Mouse (Mus musculus) stomach, embryonic 16.5 days (tissue): Measurements from ENCODE around the gene Mboat2. TPM values are rescaled to one million over a fixed set of nuclear protein-coding genes. Genes with fewer than 3 reads are reported as not detected.

Experiments
- ATAC-seq: fragments of 200-750 bp; cut with Nextera tagmentation; 2 replicates; pipeline ENCODE4 v1.8.0; 2017; ENCODE audit warnings: moderate number of reproducible peaks, moderate TSS enrichment; ENCODE audit not compliant: insufficient read depth, low FRiP score
- H3K27ac ChIP-seq: fragments of 300-500 bp; sonication (generic); 2 replicates; pipeline ENCODE4 v1.5.1; 2014; ENCODE audit warnings: low read length
- H3K27me3 ChIP-seq: fragments of 300-500 bp; sonication (generic); 2 replicates; pipeline ENCODE4 v1.6.1; 2014; ENCODE audit warnings: low read length, control low read depth, mixed read lengths; ENCODE audit not compliant: control insufficient read depth, insufficient read depth
- H3K36me3 ChIP-seq: fragments of 300-500 bp; sonication (generic); 2 replicates; pipeline ENCODE4 v1.6.1; 2014; ENCODE audit warnings: low read length; ENCODE audit not compliant: control insufficient read depth, insufficient read depth
- H3K4me1 ChIP-seq: fragments of 300-500 bp; sonication (generic); 2 replicates; pipeline ENCODE4 v1.6.1; 2014; ENCODE audit warnings: low read length, control low read depth, mixed read lengths; ENCODE audit not compliant: control insufficient read depth, insufficient read depth
- H3K4me2 ChIP-seq: fragments of 300-500 bp; sonication (generic); 2 replicates; pipeline ENCODE4 v1.6.1; 2014; ENCODE audit warnings: low read depth, low read length, mixed read lengths
- H3K4me3 ChIP-seq: fragments of 300-500 bp; sonication (generic); replicated peaks from 2 replicates; pipeline ENCODE4 v1.5.1; 2014; ENCODE audit warnings: mild to moderate bottlenecking, low read length
- H3K9ac ChIP-seq: fragments of 300-500 bp; sonication (generic); 2 replicates; pipeline ENCODE4 v1.6.1; 2014; ENCODE audit warnings: low read length
- H3K9me3 ChIP-seq: fragments of 300-500 bp; sonication (generic); replicated peaks from 2 replicates; pipeline ENCODE4 v1.6.1; 2016; ENCODE audit warnings: low read length, control low read depth; ENCODE audit not compliant: control insufficient read depth
- WGBS: fragments of 180-500 bp; shearing (Covaris S2); extraction: QIAGEN DNeasy Blood & Tissue Kit; methylation state at CpG from one replicate; pipeline ENCODE4 v1.1.7; 2014; 5-methylcytosine and 5-hydroxymethylcytosine counted together
- polyA plus RNA-seq: library from polyadenylated mRNA; unstranded; fragments of >200 nt; fragmentation: Nextera tagmentation; extraction: Ambion mirVana; gene quantifications from 2 replicates; pipeline ENCODE4 v1.2.1, GENCODE M21; 2015

Mboat2 gene
- polyA plus RNA-seq, result 47.3 and 51.8 TPM in 2 replicates

DNA sequence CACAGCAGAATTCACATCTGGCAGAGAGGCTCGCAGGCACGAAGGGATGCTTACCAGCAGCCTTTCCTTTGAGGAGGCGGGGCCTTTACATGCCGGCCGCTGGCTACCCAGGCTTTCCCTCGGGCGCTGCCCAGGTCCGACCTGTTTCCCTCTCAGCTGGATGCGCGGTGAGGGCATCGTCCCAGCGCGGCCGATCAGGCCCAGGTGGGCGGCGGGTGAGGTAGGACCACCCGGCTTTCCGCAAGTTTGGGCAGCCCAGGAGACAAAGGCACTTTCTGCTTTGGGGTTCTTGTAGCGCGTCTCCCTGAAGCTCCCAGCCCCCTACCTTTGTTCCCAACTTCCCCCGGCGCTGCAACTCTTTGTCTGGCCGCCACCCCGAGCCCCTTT lies at the start of gene Mboat2:
Mboat2 (plus strand) TSS at position 114 of the 387 bp plus-strand sequence.
- Histone ChIP-seq H3K4me1 (0 out of 2 replicates have a peak, but pooled peaks cover 12% of the 10 kb centered on the region), H3K9ac (peak within 1 kb of the TSS; percentile 93), H3K4me3 (peak within 1 kb of the TSS; percentile 91), H3K4me2 (peak within 1 kb of the TSS; percentile 79), H3K36me3 (no peaks in the 10 kb centered on the region), H3K27me3 (no peaks in the 10 kb centered on the region), H3K9me3 (no peaks in the 10 kb centered on the region), H3K27ac (peak within 1 kb of the TSS; percentile 89)
- ATAC-seq, result peak; percentile 26
- WGBS, result 1% methylated on average over 24 of the region's 24 CpGs

DNA sequence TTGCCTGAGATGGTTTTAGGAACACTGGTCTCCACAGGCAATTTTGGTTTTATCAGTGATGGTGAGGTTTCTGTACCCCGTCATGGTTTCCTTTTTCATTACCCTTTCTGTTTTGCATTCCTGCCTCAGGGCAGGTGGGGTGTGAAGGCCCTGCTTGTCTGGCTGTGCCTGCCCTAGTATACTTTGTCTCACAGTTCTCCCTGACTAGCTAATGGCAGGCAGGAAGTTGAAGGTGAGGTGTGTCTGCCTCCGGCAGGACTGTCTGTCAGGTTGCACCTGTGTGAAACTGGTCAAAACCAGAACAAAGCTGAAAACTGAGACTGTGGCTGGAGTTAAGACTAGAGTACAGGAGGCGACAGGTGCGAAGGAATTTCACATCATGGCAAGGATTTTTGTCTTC lies 46.9 kb upstream of the Mboat2 start:
- 55% methylated on average over 4 of the region's 4 CpGs for whole genome bisulfite sequencing
- no peaks in the 10 kb centered on the region for H3K27me3 ChIP-seq
- no peak overlapping the region for H3K4me3 ChIP-seq
- no peak overlapping the region for H3K27ac ChIP-seq
- H3K9ac ChIP-seq, result no peak overlapping the region
- peaks cover 7% of the 10 kb centered on the region; the same call in 1 of the 2 replicates for H3K4me1 ChIP-seq
- no peak overlapping the region for H3K4me2 ChIP-seq
- ATAC-seq, result no peak
- H3K9me3 ChIP-seq, result no peaks in the 10 kb centered on the region
- no peaks in the 10 kb centered on the region for H3K36me3 ChIP-seq

DNA sequence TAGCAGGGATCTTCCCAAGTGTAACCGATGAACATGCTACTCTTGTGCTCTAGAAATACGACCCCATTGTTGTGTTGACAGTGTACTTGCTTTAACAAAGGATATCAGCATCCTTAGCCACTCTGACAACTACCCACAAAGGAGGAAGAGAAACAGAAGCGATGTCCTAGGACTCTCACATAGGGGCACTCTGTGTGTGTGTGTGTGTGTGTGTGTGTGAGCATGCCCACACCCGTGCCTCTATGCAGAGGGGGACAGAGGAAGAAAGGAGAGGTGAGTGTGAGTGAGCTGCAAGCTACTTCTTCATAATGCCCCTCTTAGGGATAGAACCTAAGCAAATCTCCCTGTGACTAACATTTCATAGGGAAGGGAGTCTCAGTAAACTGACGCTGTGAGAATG lies 44.8 kb upstream of the Mboat2 start:
- Histone ChIP-seq H3K9me3 (no peaks in the 10 kb centered on the region), H3K9ac (no peak overlapping the region), H3K27ac (no peak overlapping the region), H3K27me3 (no peaks in the 10 kb centered on the region), H3K36me3 (no peaks in the 10 kb centered on the region), H3K4me1 (no peaks in the 10 kb centered on the region), H3K4me2 (no peak overlapping the region), H3K4me3 (no peak overlapping the region)
- 67% methylated on average over 5 of the region's 5 CpGs for WGBS
- no peak for ATAC-seq

DNA sequence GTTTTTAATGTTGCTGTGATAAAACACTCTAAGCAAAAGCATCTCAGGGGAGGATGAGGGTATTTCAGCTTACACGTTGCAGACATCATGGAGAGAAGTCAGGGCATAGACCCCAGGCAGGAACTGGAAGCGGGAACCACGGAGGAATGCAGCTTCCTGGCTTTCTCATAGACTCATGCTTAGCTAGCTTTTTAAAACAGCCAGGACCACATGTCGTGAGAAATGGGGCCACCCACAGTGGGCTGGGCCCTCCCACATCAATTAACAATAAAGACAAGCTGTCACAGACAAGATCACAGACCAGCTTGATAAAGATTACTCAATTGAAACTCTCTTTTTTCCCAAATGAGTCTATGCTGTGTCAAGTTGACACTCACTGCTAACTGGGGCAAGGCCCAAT lies 44.4 kb upstream of the Mboat2 start:
- no peak overlapping the region for H3K27ac ChIP-seq
- no peaks in the 10 kb centered on the region for H3K27me3 ChIP-seq
- no peaks in the 10 kb centered on the region for H3K36me3 ChIP-seq
- no peaks in the 10 kb centered on the region for H3K9me3 ChIP-seq
- no peaks in the 10 kb centered on the region for H3K4me1 ChIP-seq
- H3K4me3 ChIP-seq, result no peak overlapping the region
- 30% methylated on average over 4 of the region's 4 CpGs for WGBS
- no peak overlapping the region for H3K9ac ChIP-seq
- no peak overlapping the region for H3K4me2 ChIP-seq
- no peak for ATAC-seq

DNA sequence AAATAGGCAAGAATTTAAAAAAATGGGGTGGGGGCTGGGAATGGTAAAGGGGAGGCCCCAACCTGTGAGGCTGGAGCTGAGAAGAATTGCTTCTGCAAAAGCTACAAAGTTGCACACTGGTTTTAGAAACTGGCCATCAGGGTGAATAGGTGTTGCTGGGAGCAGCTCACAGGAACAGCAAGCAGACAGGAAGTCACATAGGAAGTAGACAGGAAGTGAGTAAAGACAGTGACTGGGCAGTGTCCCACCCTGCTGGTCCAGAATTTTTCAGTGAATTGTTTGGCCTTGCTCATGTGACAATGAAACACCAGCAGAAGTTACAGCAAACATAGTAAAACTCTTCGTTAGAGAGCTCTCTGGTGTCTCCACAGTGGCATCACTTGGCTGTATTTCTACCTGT lies 41.0 kb upstream of the Mboat2 start:
- no peak overlapping the region for H3K27ac ChIP-seq
- no peak overlapping the region for H3K4me2 ChIP-seq
- H3K4me1 ChIP-seq, result no peaks in the 10 kb centered on the region
- H3K9ac ChIP-seq, result no peak overlapping the region
- no peaks in the 10 kb centered on the region for H3K36me3 ChIP-seq
- no peaks in the 10 kb centered on the region for H3K27me3 ChIP-seq
- no peak for ATAC-seq
- H3K4me3 ChIP-seq, result no peak overlapping the region
- no peaks in the 10 kb centered on the region for H3K9me3 ChIP-seq
- WGBS, result 87% methylated on average over 1 of the region's 1 CpGs

DNA sequence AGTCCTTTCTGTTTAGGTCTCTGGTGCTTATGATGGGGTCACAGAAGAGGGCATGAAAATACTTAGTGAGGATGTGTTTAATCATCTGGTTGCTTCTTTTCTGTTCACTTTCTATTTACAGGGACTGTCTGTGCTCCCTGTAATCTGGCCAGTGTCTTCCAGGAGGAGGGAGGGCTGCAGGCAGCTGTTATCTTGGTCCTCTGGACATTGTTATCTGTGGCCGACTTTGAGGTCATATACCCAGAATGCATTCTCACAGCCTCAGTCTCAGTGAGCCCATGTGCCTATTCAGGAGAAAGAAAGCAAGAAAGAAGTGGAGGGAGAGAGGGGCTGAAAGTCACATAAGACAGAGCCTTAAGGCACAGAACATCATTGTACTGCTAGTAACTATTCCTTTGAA lies 19.4 kb upstream of the Mboat2 start:
- H3K4me2 ChIP-seq, result no peak overlapping the region
- no peaks in the 10 kb centered on the region for H3K9me3 ChIP-seq
- 11% methylated on average over 1 of the region's 1 CpGs for WGBS
- no peak overlapping the region for H3K4me3 ChIP-seq
- no peak overlapping the region for H3K9ac ChIP-seq
- H3K27me3 ChIP-seq, result no peaks in the 10 kb centered on the region
- 0 out of 2 replicates have a peak, but pooled peaks cover 2% of the 10 kb centered on the region for H3K4me1 ChIP-seq
- ATAC-seq, result no peak
- H3K36me3 ChIP-seq, result no peaks in the 10 kb centered on the region
- H3K27ac ChIP-seq, result no peak overlapping the region

- ATAC-seq, result no peak
- no peak overlapping the region for H3K27ac ChIP-seq
- 64% methylated on average over 4 of the region's 4 CpGs for WGBS
Observed at GRCm38 (mm10) chr12:24811906-24812305, 18.8 kb upstream of the Mboat2 start.

DNA sequence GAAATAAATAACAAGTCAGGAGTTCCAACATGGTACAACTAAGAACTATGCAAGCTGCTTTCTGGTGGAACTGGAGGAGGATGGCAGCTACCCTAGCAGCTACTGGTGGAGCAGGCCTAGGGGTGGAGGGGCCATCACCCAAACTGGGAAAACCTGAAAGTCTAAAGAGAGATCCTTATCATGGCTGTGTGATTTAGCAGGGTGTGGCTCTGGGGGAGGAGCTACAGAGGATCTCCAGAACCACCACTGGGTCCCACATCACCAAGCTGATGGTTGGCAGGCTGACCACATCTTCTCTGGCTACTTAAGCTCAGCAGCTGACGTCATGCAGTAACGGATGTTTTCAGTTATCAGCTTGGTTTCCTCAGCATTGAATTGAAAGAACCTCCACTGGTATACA lies 7.8 kb upstream of the Mboat2 start:
- no peaks in the 10 kb centered on the region for H3K36me3 ChIP-seq
- H3K27ac ChIP-seq, result no peak overlapping the region
- H3K27me3 ChIP-seq, result no peaks in the 10 kb centered on the region
- H3K9ac ChIP-seq, result no peak overlapping the region
- peaks cover 3% of the 10 kb centered on the region; the same call in 1 of the 2 replicates for H3K4me1 ChIP-seq
- 64% methylated on average over 2 of the region's 2 CpGs for WGBS
- ATAC-seq, result 0 out of 2 replicates have a peak, but pooled peaks have one; percentile 25
- H3K4me2 ChIP-seq, result no peak overlapping the region
- no peaks in the 10 kb centered on the region for H3K9me3 ChIP-seq
- H3K4me3 ChIP-seq, result no peak overlapping the region

More at GRCm38 (mm10) chr12:24811906-24812305, 18.8 kb upstream of the Mboat2 start:
- Histone ChIP-seq H3K4me1 (0 out of 2 replicates have a peak, but pooled peaks cover 2% of the 10 kb centered on the region), H3K9ac (no peak overlapping the region), H3K27me3 (no peaks in the 10 kb centered on the region), H3K9me3 (no peaks in the 10 kb centered on the region), H3K4me2 (no peak overlapping the region), H3K36me3 (no peaks in the 10 kb centered on the region), H3K4me3 (no peak overlapping the region)

GRCm38 (mm10) chr12:24823636-24824354 lies 6.9 kb upstream of the Mboat2 start:
- H3K36me3 ChIP-seq, result no peaks in the 10 kb centered on the region
- 59% methylated on average over 3 of the region's 3 CpGs for whole genome bisulfite sequencing
- ATAC-seq, result 0 out of 2 replicates have a peak, but pooled peaks have one; percentile 29

More at GRCm38 (mm10) chr12:24823636-24824354, 6.9 kb upstream of the Mboat2 start:
- Histone ChIP-seq H3K4me1 (peaks cover 3% of the 10 kb centered on the region; the same call in 1 of the 2 replicates), H3K4me2 (no peak overlapping the region), H3K9ac (no peak overlapping the region), H3K4me3 (no peak overlapping the region), H3K27me3 (no peaks in the 10 kb centered on the region), H3K9me3 (no peaks in the 10 kb centered on the region), H3K27ac (no peak overlapping the region; the same call in 1 of the 2 replicates)
